Mouse (Mus musculus): ENCODE results near the gene Scand1. TPM values are rescaled to one million over a fixed set of nuclear protein-coding genes. Genes with fewer than 3 reads are reported as not detected.

Scand1 gene
- total and polyA plus RNA-seq, 3 experiments, result 37.4 to 75.6 TPM; not detected in 1

DNA sequence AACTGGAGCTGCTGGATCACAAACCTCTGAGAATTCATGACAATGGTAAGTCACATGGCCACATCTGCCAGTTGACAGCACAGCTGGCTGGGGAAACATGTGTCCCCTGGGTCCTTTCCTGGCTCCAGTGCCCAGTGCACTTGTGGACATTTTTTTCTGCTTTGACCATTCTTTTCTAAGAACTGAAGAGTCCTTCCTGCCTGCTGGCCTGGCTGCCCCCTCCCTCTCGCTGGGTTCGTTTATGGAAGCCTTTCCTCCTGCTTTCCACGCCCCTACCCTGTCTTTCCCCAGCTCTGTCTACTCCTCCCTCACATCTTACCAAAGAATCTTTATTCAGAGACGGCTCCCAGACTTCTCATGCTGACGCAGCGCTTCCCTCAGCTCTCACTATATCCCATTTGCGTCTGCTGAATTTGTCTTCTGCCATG, 40.8 kb upstream of the Scand1 start:
- H3K79me2 ChIP-seq (ENCODE audit: control insufficient read depth, insufficient read depth, low read length, poor library complexity), result no peaks in the 10 kb centered on the region
- no peak overlapping the region for H3K9ac ChIP-seq (ENCODE audit: control insufficient read depth, low read depth, low read length, poor library complexity, severe bottlenecking)
- no peaks in the 10 kb centered on the region for H3K27me3 ChIP-seq (ENCODE audit: control insufficient read depth in 1 of 2, insufficient read depth in 2 of 2, low read length in 2 of 2)
- no peak for DNase-seq (ENCODE audit: low read depth, low spot score)
- peaks cover 0 to 2% of the 10 kb centered on the region in 2 experiments; a peak in 1 of 4 replicates for H3K36me3 ChIP-seq (ENCODE audit: control insufficient read depth in 1 of 2, insufficient read depth in 2 of 2, low read length in 2 of 2)
- no peak overlapping the region for H3K4me3 ChIP-seq (ENCODE audit: control insufficient read depth in 1 of 2, insufficient read depth in 1 of 2, low read depth in 2 of 2, low read length in 2 of 2)
- peaks cover 0 to 16% of the 10 kb centered on the region in 2 experiments; a peak in 3 of 4 replicates for H3K4me1 ChIP-seq (ENCODE audit: control insufficient read depth in 1 of 2, insufficient read depth in 2 of 2, low read length in 2 of 2)
- H3K9me3 ChIP-seq (replicated peaks; ENCODE audit: insufficient read depth, low read length), result no peaks in the 10 kb centered on the region
- H3K27ac ChIP-seq (ENCODE audit: control insufficient read depth, low read depth, low read length), result no peak overlapping the region
- TF ChIP-seq ZMIZ1 (IDR thresholded peaks at IDR 0.05; ENCODE audit: low read depth, low read length) (no peak), USF1 (IDR thresholded peaks at IDR 0.05; ENCODE audit: low read depth, low read length) (no peak), RAD21 (IDR thresholded peaks at IDR 0.05; ENCODE audit: low read depth, low read length) (no peak), NELFE (IDR thresholded peaks at IDR 0.05; ENCODE audit: low read depth, low read length) (no peak), POLR2A (IDR thresholded peaks at IDR 0.05; ENCODE audit: control insufficient read depth in 1 of 2, insufficient read depth in 1 of 2, low read depth in 1 of 2, low read length in 2 of 2, poor library complexity in 1 of 2) (no peak), ZC3H11A (IDR thresholded peaks at IDR 0.05; ENCODE audit: low read depth, low read length) (no peak), UBTF (IDR thresholded peaks at IDR 0.05; ENCODE audit: borderline replicate concordance, insufficient read depth, low read depth, low read length) (no peak), ELF1 (IDR thresholded peaks at IDR 0.05; ENCODE audit: low read depth, low read length) (no peak), GATA1 (IDR thresholded peaks at IDR 0.05; ENCODE audit: low read depth, low read length) (no peak), KAT2A (conservative IDR thresholded peaks at IDR 0.05; ENCODE audit: low read depth, low read length) (no peak), ZNF384 (IDR thresholded peaks at IDR 0.05; ENCODE audit: low read depth, low read length) (no peak), BHLHE40 (IDR thresholded peaks at IDR 0.05; ENCODE audit: borderline replicate concordance, low read depth, low read length) (no peak), EP300 (IDR thresholded peaks at IDR 0.05; ENCODE audit: low read depth in 1 of 2, low read length in 2 of 2) (no peak)

DNA sequence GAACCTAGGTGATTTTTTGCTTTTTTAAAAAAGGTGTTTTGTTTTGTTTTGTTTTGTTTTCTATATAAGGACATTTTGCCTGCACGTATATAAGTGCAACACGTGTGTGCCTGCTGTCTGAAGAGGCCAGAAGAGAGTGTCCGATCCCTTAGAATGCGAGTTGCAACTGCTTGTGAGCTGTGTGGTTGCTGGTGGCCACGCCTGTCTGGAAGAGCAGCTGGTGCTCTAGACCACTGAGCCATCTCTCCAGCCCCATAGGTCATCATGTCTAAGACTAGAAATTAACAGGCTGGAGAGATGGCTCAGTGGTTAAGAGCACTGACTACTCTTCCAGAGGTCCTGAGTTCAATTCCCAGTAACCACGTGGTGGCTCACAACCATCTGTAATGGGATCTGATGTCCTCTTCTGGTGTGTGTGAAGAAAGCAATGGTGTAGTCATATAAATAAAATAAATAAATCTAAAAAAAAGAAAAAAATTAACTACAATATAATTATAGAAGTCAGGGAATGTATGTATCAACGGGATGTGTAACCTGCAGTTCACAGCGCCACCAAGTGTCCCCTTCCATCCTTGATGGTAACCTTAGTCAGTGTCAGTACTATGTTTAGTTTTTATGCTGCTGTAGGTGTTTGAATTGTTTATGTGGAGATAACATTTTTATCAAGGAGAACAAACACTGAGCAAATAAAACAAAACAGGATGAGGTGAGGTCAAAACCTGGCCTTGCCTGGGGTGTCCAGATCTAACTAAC, 40.1 kb upstream of the Scand1 start:
- H3K9ac ChIP-seq (ENCODE audit: control insufficient read depth, low read depth, low read length, poor library complexity, severe bottlenecking), result peak overlapping the region; percentile 29; the same call in 1 of the 2 replicates
- H3K4me3 ChIP-seq (ENCODE audit: control insufficient read depth in 1 of 2, insufficient read depth in 1 of 2, low read depth in 2 of 2, low read length in 2 of 2), result peak overlapping the region; percentile 9 to 41; a peak in 2 of 4 replicates
- no peaks in the 10 kb centered on the region for H3K9me3 ChIP-seq (replicated peaks; ENCODE audit: insufficient read depth, low read length)
- peak; percentile 69 for DNase-seq (ENCODE audit: low read depth, low spot score)
- peak overlapping the region; percentile 19 for H3K27ac ChIP-seq (ENCODE audit: control insufficient read depth, low read depth, low read length)
- peaks cover 0 to 16% of the 10 kb centered on the region in 2 experiments; a peak in 3 of 4 replicates for H3K4me1 ChIP-seq (ENCODE audit: control insufficient read depth in 1 of 2, insufficient read depth in 2 of 2, low read length in 2 of 2)
- TF ChIP-seq TBP (IDR thresholded peaks at IDR 0.05; ENCODE audit: low read depth, low read length) (peak; percentile 95), MXI1 (IDR thresholded peaks at IDR 0.05; ENCODE audit: low read depth, low read length) (peak; percentile 69), MEF2A (IDR thresholded peaks at IDR 0.05; ENCODE audit: extremely low read depth, insufficient replicate concordance, low read depth, low read length, poor library complexity, severe bottlenecking) (no peak), ZNF384 (IDR thresholded peaks at IDR 0.05; ENCODE audit: low read depth, low read length) (peak; percentile 42; the same call in 1 of the 2 replicates), MYB (IDR thresholded peaks at IDR 0.05; ENCODE audit: low read depth, low read length) (no peak), RAD21 (IDR thresholded peaks at IDR 0.05; ENCODE audit: low read depth, low read length) (peak; percentile 86), CTCF (IDR thresholded peaks at IDR 0.05 in 2 of 3, conservative IDR thresholded peaks at IDR 0.05 in 1 of 3; ENCODE audit: control insufficient read depth in 1 of 3, insufficient read depth in 1 of 3, low read depth in 2 of 3, low read length in 3 of 3, poor library complexity in 1 of 3, severe bottlenecking in 1 of 3) (peak; percentile 51 to 82 (median 64)), SMC3 (IDR thresholded peaks at IDR 0.05; ENCODE audit: low read depth, low read length) (peak; percentile 73), ZC3H11A (IDR thresholded peaks at IDR 0.05; ENCODE audit: low read depth, low read length) (peak; percentile 76), MYC (IDR thresholded peaks at IDR 0.05; ENCODE audit: low read depth, low read length) (0 out of 2 replicates have a peak, but pooled peaks have one; percentile 40), SIN3A (IDR thresholded peaks at IDR 0.05; ENCODE audit: low read length) (peak; percentile 32; the same call in 1 of the 2 replicates), E2F4 (IDR thresholded peaks at IDR 0.05; ENCODE audit: borderline replicate concordance, low read depth, low read length) (no peak), USF1 (IDR thresholded peaks at IDR 0.05; ENCODE audit: low read depth, low read length) (no peak)
- H3K27me3 ChIP-seq (ENCODE audit: control insufficient read depth in 1 of 2, insufficient read depth in 2 of 2, low read length in 2 of 2), result no peaks in the 10 kb centered on the region
- peaks cover 0 to 2% of the 10 kb centered on the region in 2 experiments; a peak in 1 of 4 replicates for H3K36me3 ChIP-seq (ENCODE audit: control insufficient read depth in 1 of 2, insufficient read depth in 2 of 2, low read length in 2 of 2)
- no peaks in the 10 kb centered on the region for H3K79me2 ChIP-seq (ENCODE audit: control insufficient read depth, insufficient read depth, low read length, poor library complexity)
